ENCODE assay signal across 18 mouse cellular contexts in genomic region chr4:53323195-53323594, GRCm38 (mm10).
"Had no signal": no experiment of that assay in that cellular context is flagged by ENCODE, and none has a peak within 500 bp of the region (broad histone marks: within the 10 kb centered on the region; RNA-seq: fewer than 3 reads in every experiment).

No protein-coding gene starts in this region.

- ATAC-seq: intestine, embryonic 16.5 days; midbrain, embryonic 15.5 days had no signal

- H3K36me3 ChIP-seq: kidney, embryonic 15.5 days; limb, embryonic 13.5 days; liver, embryonic 15.5 days; midbrain, embryonic 10.5 days; midbrain, embryonic 15.5 days; neural tube, embryonic 13.5 days had no signal

- H3K4me2 ChIP-seq: kidney, embryonic 15.5 days; limb, embryonic 13.5 days; liver, embryonic 15.5 days; lung, embryonic 14.5 days; midbrain, embryonic 15.5 days; neural tube, embryonic 13.5 days had no signal

- DNase-seq: kidney, adult 2 months; kidney, postnatal 14 days; left cerebral cortex, postnatal 4 days; lung, embryonic 14.5 days; lung, postnatal 10 days; lung, postnatal 4 days; retina, postnatal 1 day; right cerebral cortex, postnatal 4 days; spleen, adult 18-20 months; thymus, adult 18-20 months; thymus, postnatal 14 days had no signal

- H3K9me3 ChIP-seq: kidney, embryonic 15.5 days; limb, embryonic 13.5 days; liver, embryonic 15.5 days; midbrain, embryonic 10.5 days; midbrain, embryonic 15.5 days; neural tube, embryonic 13.5 days had no signal

- H3K27me3 ChIP-seq: kidney, embryonic 15.5 days; limb, embryonic 13.5 days; liver, embryonic 15.5 days; midbrain, embryonic 15.5 days; neural tube, embryonic 13.5 days had no signal

- H3K4me1 ChIP-seq: kidney, embryonic 15.5 days; midbrain, embryonic 15.5 days had no signal

- H3K27ac ChIP-seq: kidney, embryonic 15.5 days; limb, embryonic 13.5 days; liver, embryonic 15.5 days; midbrain, embryonic 10.5 days; midbrain, embryonic 15.5 days; neural tube, embryonic 13.5 days had no signal

- H3K4me3 ChIP-seq: kidney, embryonic 15.5 days; limb, embryonic 13.5 days; liver, embryonic 15.5 days; midbrain, embryonic 10.5 days; midbrain, embryonic 15.5 days; neural tube, embryonic 13.5 days had no signal

- H3K9ac ChIP-seq: kidney, embryonic 15.5 days; limb, embryonic 13.5 days; liver, embryonic 15.5 days; lung, embryonic 14.5 days; midbrain, embryonic 15.5 days; neural tube, embryonic 13.5 days had no signal
